Mouse (Mus musculus): Measurements from ENCODE around the gene Jph4. TPM values are rescaled to one million over a fixed set of nuclear protein-coding genes. Genes with fewer than 3 reads are reported as not detected.

Gene Jph4
- total and polyA plus RNA-seq, 3 experiments, result not detected

- DNase-seq (ENCODE audit: low read depth, low spot score), result no peak
- H3K36me3 ChIP-seq (ENCODE audit: control insufficient read depth in 1 of 2, insufficient read depth in 2 of 2, low read length in 2 of 2), result no peaks in the 10 kb centered on the region; a peak in 1 of 4 replicates
- no peaks in the 10 kb centered on the region for H3K9me3 ChIP-seq (replicated peaks; ENCODE audit: insufficient read depth, low read length)
- no peaks in the 10 kb centered on the region for H3K27me3 ChIP-seq (ENCODE audit: control insufficient read depth in 1 of 2, insufficient read depth in 2 of 2, low read length in 2 of 2)
- H3K79me2 ChIP-seq (ENCODE audit: control insufficient read depth, insufficient read depth, low read length, poor library complexity), result peaks cover 7% of the 10 kb centered on the region
- H3K4me3 ChIP-seq (ENCODE audit: control insufficient read depth in 1 of 2, insufficient read depth in 1 of 2, low read depth in 2 of 2, low read length in 2 of 2), result no peak overlapping the region
- no peak overlapping the region for H3K27ac ChIP-seq (ENCODE audit: control insufficient read depth, low read depth, low read length)
- H3K4me1 ChIP-seq (ENCODE audit: control insufficient read depth in 1 of 2, insufficient read depth in 2 of 2, low read length in 2 of 2), result peaks cover 0 to 7% of the 10 kb centered on the region in 2 experiments; a peak in 3 of 4 replicates
- H3K9ac ChIP-seq (ENCODE audit: control insufficient read depth, low read depth, low read length, poor library complexity, severe bottlenecking), result no peak overlapping the region
- no peak for TF ChIP-seq EP300 (IDR thresholded peaks at IDR 0.05; ENCODE audit: low read depth in 1 of 2, low read length in 2 of 2)
- no peak for TF ChIP-seq RCOR1 (IDR thresholded peaks at IDR 0.05; ENCODE audit: low read depth, low read length)
- no peak for TF ChIP-seq SIN3A (IDR thresholded peaks at IDR 0.05; ENCODE audit: low read length)
- TF ChIP-seq TCF12 (IDR thresholded peaks at IDR 0.05; ENCODE audit: low read depth, low read length), result no peak
- TF ChIP-seq USF2 (IDR thresholded peaks at IDR 0.05; ENCODE audit: borderline replicate concordance in 1 of 2, insufficient read depth in 1 of 2, low read depth in 1 of 2, low read length in 2 of 2), result no peak
- no peak for TF ChIP-seq NELFE (IDR thresholded peaks at IDR 0.05; ENCODE audit: low read depth, low read length)
- no peak for TF ChIP-seq ETS1 (IDR thresholded peaks at IDR 0.05; ENCODE audit: low read depth, low read length)
- no peak for TF ChIP-seq RAD21 (IDR thresholded peaks at IDR 0.05; ENCODE audit: low read depth, low read length)
- TF ChIP-seq MXI1 (IDR thresholded peaks at IDR 0.05; ENCODE audit: low read depth, low read length), result no peak
- no peak for TF ChIP-seq UBTF (IDR thresholded peaks at IDR 0.05; ENCODE audit: borderline replicate concordance, insufficient read depth, low read depth, low read length)
- TF ChIP-seq GABPA (IDR thresholded peaks at IDR 0.05; ENCODE audit: low read depth, low read length), result no peak
- TF ChIP-seq SMC3 (IDR thresholded peaks at IDR 0.05; ENCODE audit: low read depth, low read length), result no peak
- no peak for TF ChIP-seq HCFC1 (IDR thresholded peaks at IDR 0.05; ENCODE audit: low read depth, low read length)
- TF ChIP-seq ZNF384 (IDR thresholded peaks at IDR 0.05; ENCODE audit: low read depth, low read length), result no peak
- no peak for TF ChIP-seq POLR2A (IDR thresholded peaks at IDR 0.05; ENCODE audit: control insufficient read depth in 1 of 2, insufficient read depth in 1 of 2, low read depth in 1 of 2, low read length in 2 of 2, poor library complexity in 1 of 2)
Observed at GRCm38 (mm10) chr14:55096573-55097087, 20.1 kb downstream of the Jph4 start.

- peak; percentile 17 for DNase-seq (ENCODE audit: low read depth, low spot score)
- Histone ChIP-seq H3K4me3 (ENCODE audit: control insufficient read depth in 1 of 2, insufficient read depth in 1 of 2, low read depth in 2 of 2, low read length in 2 of 2) (peak overlapping the region in 1 of 2 experiments; percentile 93; a peak in 3 of 4 replicates), H3K27me3 (ENCODE audit: control insufficient read depth in 1 of 2, insufficient read depth in 2 of 2, low read length in 2 of 2) (no peaks in the 10 kb centered on the region), H3K9me3 (replicated peaks; ENCODE audit: insufficient read depth, low read length) (no peaks in the 10 kb centered on the region), H3K27ac (ENCODE audit: control insufficient read depth, low read depth, low read length) (no peak overlapping the region), H3K4me1 (ENCODE audit: control insufficient read depth in 1 of 2, insufficient read depth in 2 of 2, low read length in 2 of 2) (peaks cover 0 to 12% of the 10 kb centered on the region in 2 experiments; a peak in 3 of 4 replicates), H3K36me3 (ENCODE audit: control insufficient read depth in 1 of 2, insufficient read depth in 2 of 2, low read length in 2 of 2) (peaks cover 0 to 4% of the 10 kb centered on the region in 2 experiments; a peak in 1 of 4 replicates), H3K9ac (ENCODE audit: control insufficient read depth, low read depth, low read length, poor library complexity, severe bottlenecking) (peak overlapping the region; percentile 87), H3K79me2 (ENCODE audit: control insufficient read depth, insufficient read depth, low read length, poor library complexity) (peaks cover 7% of the 10 kb centered on the region)
- TF ChIP-seq HCFC1 (IDR thresholded peaks at IDR 0.05; ENCODE audit: low read depth, low read length) (no peak), CHD2 (IDR thresholded peaks at IDR 0.05; ENCODE audit: low read length) (no peak), GABPA (IDR thresholded peaks at IDR 0.05; ENCODE audit: low read depth, low read length) (no peak), GATA1 (IDR thresholded peaks at IDR 0.05; ENCODE audit: low read depth, low read length) (no peak), MXI1 (IDR thresholded peaks at IDR 0.05; ENCODE audit: low read depth, low read length) (no peak), RCOR1 (IDR thresholded peaks at IDR 0.05; ENCODE audit: low read depth, low read length) (no peak), MAZ (IDR thresholded peaks at IDR 0.05; ENCODE audit: low read depth, low read length) (no peak), ELF1 (IDR thresholded peaks at IDR 0.05; ENCODE audit: low read depth, low read length) (no peak), POLR2A (IDR thresholded peaks at IDR 0.05; ENCODE audit: control insufficient read depth in 1 of 2, insufficient read depth in 1 of 2, low read depth in 1 of 2, low read length in 2 of 2, poor library complexity in 1 of 2) (no peak), MAFK (IDR thresholded peaks at IDR 0.05; ENCODE audit: borderline replicate concordance, low read depth, low read length) (no peak), SIN3A (IDR thresholded peaks at IDR 0.05; ENCODE audit: low read length) (no peak), EP300 (IDR thresholded peaks at IDR 0.05; ENCODE audit: low read depth in 1 of 2, low read length in 2 of 2) (no peak), POLR2AphosphoS5 (IDR thresholded peaks at IDR 0.05; ENCODE audit: borderline replicate concordance, low read depth, low read length) (no peak), USF2 (IDR thresholded peaks at IDR 0.05; ENCODE audit: borderline replicate concordance in 1 of 2, insufficient read depth in 1 of 2, low read depth in 1 of 2, low read length in 2 of 2) (no peak)
Observed at GRCm38 (mm10) chr14:55095671-55096070, 21.1 kb downstream of the Jph4 start.

All from MEL (cell line).